Mouse (Mus musculus): ENCODE results near the gene 2700049A03Rik. TPM values are rescaled to one million over a fixed set of nuclear protein-coding genes. Genes with fewer than 3 reads are reported as not detected.

2700049A03Rik gene
- total and polyA plus RNA-seq, 2 experiments from 2014 or later = 3.7 to 5.8 TPM

DNA sequence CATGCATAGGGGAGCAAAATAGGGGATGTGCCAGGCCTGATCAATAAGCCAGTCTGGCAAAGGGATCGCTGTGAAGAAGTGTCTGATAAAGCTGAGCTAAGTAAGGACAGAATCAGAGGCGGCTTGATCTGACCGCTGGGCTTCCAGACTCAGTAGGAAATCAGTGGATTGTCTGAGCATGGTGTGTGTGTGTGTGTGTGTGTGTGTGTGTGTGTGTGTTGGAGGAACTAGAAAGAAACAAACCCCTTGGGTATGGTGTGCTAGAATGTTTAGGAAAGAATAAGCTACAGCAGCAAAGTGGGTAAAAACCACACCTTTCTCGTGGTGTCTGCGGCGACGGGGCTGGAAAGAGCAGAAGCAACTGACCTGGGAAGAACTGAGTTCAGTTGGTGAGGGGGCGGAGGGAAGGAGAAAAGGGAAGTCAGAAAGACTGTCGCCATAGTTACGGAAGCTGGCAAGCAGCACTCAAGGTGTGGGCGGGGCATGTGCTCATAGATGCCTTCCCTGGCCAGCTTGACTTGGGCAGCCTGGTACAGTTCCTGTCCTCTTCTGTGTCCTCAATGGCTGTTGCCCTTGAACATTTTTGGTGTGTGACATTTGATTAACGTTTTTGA, 22.9 kb upstream of the 2700049A03Rik start:
- no peak overlapping the region for H3K27ac ChIP-seq (ENCODE audit: low read depth)
- ATAC-seq (ENCODE audit: insufficient read depth, low read depth) (peak; percentile 65; the same call in 1 of the 2 replicates), DNase-seq (ENCODE audit: low spot score) (peak; percentile 72)
- H3K27me3 ChIP-seq (ENCODE audit: control insufficient read depth, insufficient read depth, low read length) = no peaks in the 10 kb centered on the region
- TF ChIP-seq EP300 (IDR thresholded peaks at IDR 0.05; ENCODE audit: low read depth) (no peak), CTCF (IDR thresholded peaks at IDR 0.05; ENCODE audit: low read depth) (no peak)
- H3K36me3 ChIP-seq (replicated peaks; ENCODE audit: control insufficient read depth, insufficient read depth, low read length) = no peaks in the 10 kb centered on the region
- 24% methylated on average over 12 of the region's 12 CpGs for WGBS
- no peak overlapping the region; the same call in 1 of the 2 replicates for H3K4me3 ChIP-seq (ENCODE audit: low read depth, low read length)
- H3K9me3 ChIP-seq (replicated peaks; ENCODE audit: control insufficient read depth, low read length) = no peaks in the 10 kb centered on the region
- peaks cover 12% of the 10 kb centered on the region for H3K4me1 ChIP-seq (ENCODE audit: control insufficient read depth, insufficient read depth)
- no peak overlapping the region for H3K9ac ChIP-seq (replicated peaks; ENCODE audit: low read depth, low read length)
- peak overlapping the region; percentile 33 for H3K4me2 ChIP-seq (ENCODE audit: low read depth, low read length)

DNA sequence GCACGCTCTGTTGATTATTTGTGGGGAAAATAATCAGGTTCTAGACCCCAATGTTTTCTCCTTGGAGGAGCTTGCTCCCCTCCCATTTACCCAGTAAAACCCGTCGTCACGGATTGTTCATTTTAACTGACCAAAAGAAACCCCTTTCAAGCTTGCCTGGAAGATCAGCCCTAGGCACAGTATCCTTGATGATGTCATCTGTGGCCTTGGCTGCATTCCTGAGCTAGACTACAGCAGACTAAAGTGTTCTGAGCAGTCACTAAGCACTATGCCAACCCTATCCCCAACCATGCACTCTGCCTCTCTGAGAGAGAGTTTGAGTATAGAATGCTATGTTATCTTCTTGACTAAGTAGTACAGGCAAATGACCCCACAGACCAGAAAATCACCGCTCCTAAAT, 20.2 kb upstream of the 2700049A03Rik start:
- Histone ChIP-seq H3K36me3 (replicated peaks; ENCODE audit: control insufficient read depth, insufficient read depth, low read length) (0 out of 2 replicates have a peak, but pooled peaks cover 4% of the 10 kb centered on the region), H3K9me3 (replicated peaks; ENCODE audit: control insufficient read depth, low read length) (no peaks in the 10 kb centered on the region), H3K4me2 (ENCODE audit: low read depth, low read length) (no peak overlapping the region), H3K27ac (ENCODE audit: low read depth) (no peak overlapping the region), H3K9ac (replicated peaks; ENCODE audit: low read depth, low read length) (no peak overlapping the region), H3K4me3 (ENCODE audit: low read depth, low read length) (no peak overlapping the region), H3K4me1 (ENCODE audit: control insufficient read depth, insufficient read depth) (peaks cover 12% of the 10 kb centered on the region), H3K27me3 (ENCODE audit: control insufficient read depth, insufficient read depth, low read length) (no peaks in the 10 kb centered on the region)
- no peak for ATAC-seq (ENCODE audit: insufficient read depth, low read depth)
- TF ChIP-seq EP300 (IDR thresholded peaks at IDR 0.05; ENCODE audit: low read depth) (no peak), CTCF (IDR thresholded peaks at IDR 0.05; ENCODE audit: low read depth) (no peak)
- WGBS = 71% methylated on average over 5 of the region's 5 CpGs
- DNase-seq (ENCODE audit: low spot score) = no peak

DNA sequence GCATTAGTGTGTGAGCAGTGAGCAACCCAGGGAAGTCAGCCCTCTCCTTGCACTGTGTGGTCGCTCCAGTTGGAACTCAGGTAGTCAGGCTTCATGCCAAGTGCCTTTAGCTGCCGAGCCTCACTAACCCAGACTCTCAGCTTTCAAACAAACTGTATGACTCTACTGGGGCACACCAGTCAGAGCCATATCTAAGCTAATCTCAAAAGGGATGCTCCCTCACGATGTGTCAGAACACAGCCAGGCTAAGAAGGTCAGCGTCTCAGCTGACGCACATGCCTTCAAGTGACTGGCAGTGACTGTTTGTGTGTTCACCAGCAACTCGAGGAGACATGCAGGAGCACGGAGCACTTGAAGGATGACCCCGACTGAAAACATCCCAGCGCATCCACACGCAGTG, 13.9 kb upstream of the 2700049A03Rik start:
- no peak for DNase-seq (ENCODE audit: low spot score)
- TF ChIP-seq EP300 (IDR thresholded peaks at IDR 0.05; ENCODE audit: low read depth) (no peak), CTCF (IDR thresholded peaks at IDR 0.05; ENCODE audit: low read depth) (no peak)
- H3K4me1 ChIP-seq (ENCODE audit: control insufficient read depth, insufficient read depth) = no peaks in the 10 kb centered on the region
- no peak overlapping the region for H3K27ac ChIP-seq (ENCODE audit: low read depth)
- no peaks in the 10 kb centered on the region for H3K27me3 ChIP-seq (ENCODE audit: control insufficient read depth, insufficient read depth, low read length)
- H3K9me3 ChIP-seq (replicated peaks; ENCODE audit: control insufficient read depth, low read length) = no peaks in the 10 kb centered on the region
- no peak overlapping the region for H3K4me3 ChIP-seq (ENCODE audit: low read depth, low read length)
- no peak overlapping the region for H3K4me2 ChIP-seq (ENCODE audit: low read depth, low read length)
- H3K36me3 ChIP-seq (replicated peaks; ENCODE audit: control insufficient read depth, insufficient read depth, low read length) = peaks cover 37% of the 10 kb centered on the region
- H3K9ac ChIP-seq (replicated peaks; ENCODE audit: low read depth, low read length) = no peak overlapping the region
- ATAC-seq (ENCODE audit: insufficient read depth, low read depth) = no peak
- WGBS = 77% methylated on average over 10 of the region's 10 CpGs

DNA sequence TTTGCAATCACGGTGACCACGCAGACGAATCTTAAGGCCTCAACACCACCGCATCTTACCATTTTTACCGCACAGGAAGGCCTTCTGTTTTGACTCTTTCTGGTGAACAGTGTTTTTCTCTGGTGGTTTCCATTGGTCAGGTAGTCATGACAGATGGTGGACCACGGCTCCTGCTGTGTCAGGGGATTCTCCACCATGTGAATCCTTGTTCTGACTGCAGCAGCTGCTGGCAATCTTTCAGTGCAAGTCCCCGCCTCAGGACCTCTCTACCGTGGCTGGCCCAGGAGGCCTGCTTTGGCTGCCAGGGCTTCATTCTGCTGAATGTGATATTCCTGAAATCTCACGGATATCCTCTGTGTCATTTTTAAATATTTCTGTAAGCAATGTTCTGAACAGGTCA, 13.4 kb upstream of the 2700049A03Rik start:
- 88% methylated on average over 9 of the region's 9 CpGs for WGBS
- DNase-seq (ENCODE audit: low spot score) (no peak), ATAC-seq (ENCODE audit: insufficient read depth, low read depth) (no peak)
- TF ChIP-seq CTCF (IDR thresholded peaks at IDR 0.05; ENCODE audit: low read depth) = no peak
- no peak for TF ChIP-seq EP300 (IDR thresholded peaks at IDR 0.05; ENCODE audit: low read depth)
- Histone ChIP-seq H3K4me1 (ENCODE audit: control insufficient read depth, insufficient read depth) (no peaks in the 10 kb centered on the region), H3K9ac (replicated peaks; ENCODE audit: low read depth, low read length) (no peak overlapping the region), H3K27ac (ENCODE audit: low read depth) (no peak overlapping the region), H3K27me3 (ENCODE audit: control insufficient read depth, insufficient read depth, low read length) (no peaks in the 10 kb centered on the region), H3K4me3 (ENCODE audit: low read depth, low read length) (no peak overlapping the region), H3K36me3 (replicated peaks; ENCODE audit: control insufficient read depth, insufficient read depth, low read length) (peaks cover 41% of the 10 kb centered on the region), H3K4me2 (ENCODE audit: low read depth, low read length) (no peak overlapping the region), H3K9me3 (replicated peaks; ENCODE audit: control insufficient read depth, low read length) (no peaks in the 10 kb centered on the region)

DNA sequence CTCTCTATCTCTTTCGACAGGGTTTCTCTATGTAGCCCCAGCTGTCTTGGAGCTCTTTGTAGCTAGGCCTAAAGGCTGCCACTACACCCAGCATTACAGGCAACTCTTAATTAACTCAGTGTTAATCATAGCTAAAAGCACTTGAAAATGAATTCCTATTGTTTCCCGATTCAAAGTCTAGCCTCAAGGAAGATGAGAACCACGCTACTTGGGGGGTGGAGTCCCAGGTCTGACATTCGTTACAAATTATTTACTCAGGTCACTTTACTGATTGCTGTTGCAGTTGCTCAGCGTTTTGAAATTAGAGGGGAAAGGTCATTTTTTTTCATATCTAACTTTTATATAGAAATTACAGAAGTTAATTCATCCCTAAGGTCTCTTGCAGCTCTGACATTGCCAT, 1.1 kb upstream of the 2700049A03Rik start:
- Histone ChIP-seq H3K27me3 (ENCODE audit: control insufficient read depth, insufficient read depth, low read length) (no peaks in the 10 kb centered on the region), H3K27ac (ENCODE audit: low read depth) (no peak overlapping the region), H3K4me3 (ENCODE audit: low read depth, low read length) (peak overlapping the region; percentile 95), H3K9me3 (replicated peaks; ENCODE audit: control insufficient read depth, low read length) (no peaks in the 10 kb centered on the region), H3K4me1 (ENCODE audit: control insufficient read depth, insufficient read depth) (peaks cover 13% of the 10 kb centered on the region), H3K9ac (replicated peaks; ENCODE audit: low read depth, low read length) (peak overlapping the region; percentile 95), H3K36me3 (replicated peaks; ENCODE audit: control insufficient read depth, insufficient read depth, low read length) (peaks cover 33% of the 10 kb centered on the region), H3K4me2 (ENCODE audit: low read depth, low read length) (peak overlapping the region; percentile 97)
- 14% methylated on average over 5 of the region's 5 CpGs for WGBS
- TF ChIP-seq EP300 (IDR thresholded peaks at IDR 0.05; ENCODE audit: low read depth) = no peak
- TF ChIP-seq CTCF (IDR thresholded peaks at IDR 0.05; ENCODE audit: low read depth) = no peak
- DNase-seq (ENCODE audit: low spot score) = no peak
- no peak for ATAC-seq (ENCODE audit: insufficient read depth, low read depth)

Measured in heart, postnatal 0 days (tissue).